Mouse (Mus musculus) thymus, postnatal 14 days (tissue): Measurements from ENCODE around the gene Coq8b.

Source experiments
- DNase-seq: peaks from one replicate; pipeline ENCODE4 v3.0.0; 2021

The Coq8b gene

DNA sequence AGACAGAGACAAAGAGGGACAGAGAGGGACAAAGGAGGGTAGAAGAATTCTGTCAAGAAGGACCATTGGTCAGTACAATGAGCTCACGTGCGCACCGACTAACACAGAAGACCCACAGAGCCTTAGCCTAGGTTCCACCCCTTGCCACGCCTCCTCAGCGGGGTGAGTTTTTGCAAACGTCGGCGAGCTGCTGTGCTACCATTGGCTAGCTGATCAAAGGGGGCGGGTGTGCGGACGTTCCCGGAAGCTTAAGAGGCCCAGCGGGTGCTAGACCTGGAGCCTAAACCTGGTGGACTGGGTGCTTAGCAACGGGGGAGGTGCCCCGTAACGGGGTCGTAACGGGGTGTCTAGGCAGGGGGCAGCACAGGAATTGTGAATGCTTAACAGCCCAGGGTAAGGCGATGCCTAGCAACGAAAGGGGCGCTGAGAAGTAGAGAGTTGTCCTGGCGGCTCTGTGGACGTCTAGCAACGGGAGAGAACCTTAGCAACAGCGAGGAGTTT lies at the start of gene Coq8b:
Gene Coq8b, plus strand, starts transcription at position 243 of the 501 bp plus-strand sequence.
- peak; percentile 95 for DNase-seq

DNA sequence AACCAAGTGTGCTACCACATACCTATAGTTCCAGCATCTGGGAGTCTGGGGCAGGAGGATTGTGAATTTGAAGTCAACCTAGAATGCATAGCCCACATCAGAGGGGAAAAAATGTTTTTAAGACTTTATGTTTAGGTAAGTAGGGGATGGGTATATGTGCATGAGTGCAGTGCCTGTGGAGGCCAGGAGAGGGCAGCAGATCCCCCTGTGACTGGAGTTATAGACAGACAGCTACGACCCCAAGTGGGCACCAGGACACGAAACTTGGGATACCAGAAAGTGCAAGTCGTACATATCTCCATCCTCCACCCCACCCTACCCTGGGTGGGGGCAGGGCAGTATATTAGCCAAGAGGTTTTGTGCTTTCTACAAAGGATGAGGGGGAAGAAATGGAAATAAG lies 47.9 kb upstream of the Coq8b start:
- peak; percentile 62 for DNase-seq

DNA sequence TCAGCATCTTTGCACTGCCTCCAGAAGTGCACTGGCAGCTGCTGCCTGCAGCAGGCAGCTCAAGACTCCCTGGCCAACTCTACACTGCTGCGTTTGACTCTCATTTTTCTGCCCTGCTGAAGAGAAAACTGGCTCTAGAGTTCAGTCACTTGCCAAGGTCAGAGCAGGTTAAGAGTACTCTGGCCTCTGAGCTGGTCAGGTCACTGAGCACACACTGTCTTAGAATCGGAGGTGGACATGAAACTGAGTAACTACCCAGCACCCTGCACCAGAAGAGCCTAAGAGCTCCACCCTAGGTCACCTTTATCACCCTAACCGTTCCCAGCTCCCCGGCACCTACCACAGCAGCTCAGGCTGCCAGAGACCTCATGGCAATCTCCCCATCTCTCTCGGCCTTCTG lies 46.8 kb upstream of the Coq8b start:
- DNase-seq = no peak

DNA sequence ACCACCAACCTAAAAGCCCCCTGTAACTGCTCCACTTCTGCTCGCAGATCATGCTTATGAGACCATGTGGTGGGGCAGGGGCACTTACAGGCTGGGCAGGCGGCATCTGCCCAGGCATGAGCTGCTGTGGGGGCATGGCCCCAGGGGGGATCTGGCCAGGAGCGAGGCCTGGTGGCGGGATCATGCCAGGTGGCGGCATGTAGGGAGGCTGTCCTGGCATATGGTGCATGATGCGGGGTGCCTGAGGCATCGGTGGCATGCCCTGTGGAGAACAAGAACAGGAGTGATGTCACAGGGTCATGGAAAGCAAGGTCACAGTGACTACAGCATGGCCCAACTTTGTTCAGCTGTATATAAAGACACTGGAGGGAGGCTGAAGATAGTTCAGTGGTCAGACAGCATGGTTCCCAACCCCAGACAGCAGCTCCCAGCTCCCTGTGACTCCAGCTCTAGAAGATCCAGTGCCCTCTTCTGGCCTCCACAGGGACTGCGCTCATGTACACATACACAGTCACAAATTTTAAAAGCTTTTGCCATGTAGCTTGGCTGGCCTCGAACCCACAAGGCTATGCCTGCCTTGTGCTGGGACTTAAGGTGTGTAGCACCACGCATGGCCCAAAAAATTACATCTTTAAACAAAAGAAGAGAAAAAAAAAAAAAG lies 43.4 kb upstream of the Coq8b start:
- no peak for DNase-seq

DNA sequence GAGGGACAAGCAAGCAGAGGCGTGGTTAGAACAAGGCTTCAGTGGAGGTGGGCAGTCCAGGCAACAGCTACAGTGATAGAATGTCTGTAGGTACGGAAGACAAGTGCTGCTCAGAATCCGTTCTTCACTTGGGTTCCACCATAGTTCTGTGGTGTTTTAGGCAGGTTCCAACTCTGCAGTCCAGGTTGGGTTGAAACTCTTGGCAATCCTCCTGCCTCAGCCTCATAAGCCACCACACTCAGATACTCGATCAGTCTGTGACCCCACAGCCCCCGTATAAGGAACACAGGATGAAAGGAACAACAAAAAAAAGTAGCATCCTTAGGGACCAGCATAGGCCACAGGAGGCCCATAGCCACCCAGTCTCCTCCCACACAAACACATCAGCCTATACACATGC lies 40.4 kb upstream of the Coq8b start:
- no peak for DNase-seq

DNA sequence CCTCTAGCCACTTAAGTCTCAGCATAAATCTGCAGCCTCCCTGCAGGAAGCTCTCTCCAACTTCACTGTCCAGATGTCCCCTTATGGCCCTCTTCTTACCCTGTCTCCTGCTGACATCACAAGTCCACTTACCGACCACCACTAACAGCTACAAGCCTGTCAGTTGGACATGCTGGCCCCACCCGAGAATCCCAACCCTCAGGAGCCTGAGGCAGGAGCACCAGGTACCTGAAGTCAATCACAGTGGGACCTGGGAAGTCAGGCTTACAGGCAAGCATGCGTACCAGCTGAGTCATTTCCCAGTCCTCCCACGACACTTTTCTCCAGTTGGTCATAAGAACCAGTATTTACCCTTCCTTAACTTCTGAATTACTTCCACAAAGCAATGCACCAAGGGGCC lies 39.1 kb upstream of the Coq8b start:
- DNase-seq = no peak

DNA sequence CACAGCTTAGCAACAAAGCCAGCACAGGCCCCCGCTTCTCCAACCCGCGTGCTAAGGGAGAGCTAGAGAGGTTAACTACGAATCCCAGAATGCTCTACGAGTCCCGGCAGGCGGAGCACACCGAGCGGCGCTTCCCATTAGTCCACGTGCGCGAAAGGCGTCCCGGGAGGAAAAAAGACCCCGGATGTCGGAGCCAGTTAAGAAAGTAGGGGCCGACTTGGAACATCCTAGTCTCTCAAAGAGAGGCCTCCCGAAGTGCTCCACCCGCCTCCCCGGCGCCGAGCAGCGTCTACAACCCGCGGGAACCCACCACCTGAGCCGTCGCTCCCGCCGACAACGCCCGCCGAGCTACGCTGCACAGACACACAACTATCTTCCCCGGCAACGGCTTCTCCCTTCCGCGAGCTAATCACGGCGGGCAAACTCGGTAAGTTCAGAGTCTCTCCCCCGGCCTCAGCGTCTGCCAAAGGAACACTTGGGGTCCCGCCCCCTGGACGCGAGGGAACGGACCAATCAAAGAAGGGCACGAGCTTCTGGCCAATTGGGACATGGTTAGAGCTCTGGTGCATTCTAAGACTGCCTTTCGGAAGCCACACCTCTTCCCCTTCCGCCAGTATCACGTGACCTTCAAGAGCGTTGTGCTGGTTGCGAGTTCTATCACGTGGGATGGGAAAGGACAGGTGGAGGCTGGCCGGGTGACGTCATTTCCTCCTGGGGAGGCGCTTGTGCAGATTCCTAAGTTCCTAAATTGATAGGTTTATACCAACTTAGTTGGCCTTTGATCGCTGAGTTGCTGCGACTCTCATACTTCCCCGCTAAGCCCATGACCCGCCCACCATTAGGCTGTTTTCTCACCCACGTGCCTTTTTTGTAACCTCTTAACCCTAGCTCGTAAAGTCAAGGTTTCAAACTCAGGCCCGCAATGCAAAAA lies 36.9 kb upstream of the Coq8b start, which contains the start of the genes BC024978 and Snrpa:
Gene BC024978, plus strand, starts transcription at position 101 of the 931 bp plus-strand sequence.
Gene Snrpa, minus strand, starts transcription at position 591 of the 931 bp plus-strand sequence.
- DNase-seq = peak; percentile 95

DNA sequence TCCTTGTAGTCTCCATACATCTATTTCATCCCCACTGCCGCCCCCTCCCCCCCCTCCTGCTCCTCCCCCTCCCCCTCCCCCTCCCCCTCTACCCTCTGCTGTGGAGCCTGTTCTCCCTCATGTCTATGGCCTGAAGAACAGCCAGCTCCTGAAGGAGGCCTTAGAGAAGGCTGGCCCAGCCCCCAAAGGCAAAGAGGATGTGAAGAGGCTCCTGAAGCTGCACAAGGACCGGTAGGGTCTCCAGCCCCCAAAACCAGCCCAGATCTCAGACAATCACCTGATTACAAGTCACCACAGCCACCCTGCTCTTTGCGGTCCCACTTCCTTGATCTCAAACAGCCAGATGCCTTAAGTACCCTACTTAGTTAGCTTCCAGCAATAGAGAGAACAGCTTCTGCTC lies 35.7 kb upstream of the Coq8b start:
- DNase-seq = no peak

DNA sequence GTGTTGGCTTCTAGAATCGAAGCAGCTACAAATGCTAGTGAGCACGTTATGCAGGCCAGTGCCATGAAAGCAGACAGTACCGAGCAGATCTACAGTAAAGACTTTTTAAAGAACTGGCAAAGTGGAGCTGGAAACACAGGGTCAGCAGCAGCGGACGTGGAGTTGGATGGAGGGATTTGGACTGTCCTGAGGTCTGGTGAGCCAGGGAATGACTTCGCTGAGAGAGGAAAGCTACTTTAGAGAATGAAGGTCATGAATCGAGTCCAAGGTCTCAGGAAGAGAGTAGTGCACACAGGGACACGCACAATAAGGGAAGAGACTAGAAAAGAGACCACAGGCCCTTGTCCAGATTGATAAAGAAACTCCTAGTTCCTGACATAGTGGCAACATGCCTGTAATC lies 35.2 kb upstream of the Coq8b start:
- no peak for DNase-seq

DNA sequence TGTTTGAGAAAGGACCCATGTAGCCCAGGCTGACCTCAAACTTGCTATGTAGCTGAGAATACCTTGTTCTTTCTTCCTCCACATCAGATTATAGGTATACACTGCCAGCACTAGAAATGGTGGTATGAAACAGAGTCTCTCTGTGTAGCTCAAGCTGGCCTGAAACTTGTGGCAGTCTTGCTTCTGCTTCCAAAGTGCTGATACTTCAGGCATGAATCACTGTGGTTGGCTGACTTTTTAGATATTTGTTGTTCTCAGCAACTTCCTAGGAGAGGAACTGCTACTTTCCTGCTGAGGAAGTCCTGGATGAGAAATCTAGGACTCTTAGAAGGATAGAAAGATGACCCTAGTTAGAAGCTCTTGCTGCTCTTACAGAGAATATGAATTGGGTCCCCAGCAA lies 34.5 kb upstream of the Coq8b start:
- no peak for DNase-seq

DNA sequence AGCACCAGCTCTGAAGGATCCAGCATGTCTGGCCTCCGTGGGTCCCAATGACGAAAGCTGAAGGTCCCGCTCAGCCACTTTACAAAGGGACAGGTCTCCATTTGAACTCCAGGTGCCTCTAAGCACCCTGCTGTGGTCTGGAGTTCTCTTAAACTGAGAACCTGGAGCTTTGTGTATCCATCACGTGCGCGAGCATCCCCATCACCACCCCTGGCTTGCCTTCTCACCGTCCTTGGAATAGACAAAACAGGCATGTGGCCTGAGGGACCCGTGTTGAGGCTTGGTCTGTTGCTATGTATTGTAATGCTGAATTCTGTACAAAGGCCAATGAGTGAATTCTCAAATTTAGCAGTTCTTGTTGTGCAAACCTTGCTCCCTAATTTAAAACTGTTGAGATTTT lies 34.0 kb upstream of the Coq8b start:
- DNase-seq = no peak

DNA sequence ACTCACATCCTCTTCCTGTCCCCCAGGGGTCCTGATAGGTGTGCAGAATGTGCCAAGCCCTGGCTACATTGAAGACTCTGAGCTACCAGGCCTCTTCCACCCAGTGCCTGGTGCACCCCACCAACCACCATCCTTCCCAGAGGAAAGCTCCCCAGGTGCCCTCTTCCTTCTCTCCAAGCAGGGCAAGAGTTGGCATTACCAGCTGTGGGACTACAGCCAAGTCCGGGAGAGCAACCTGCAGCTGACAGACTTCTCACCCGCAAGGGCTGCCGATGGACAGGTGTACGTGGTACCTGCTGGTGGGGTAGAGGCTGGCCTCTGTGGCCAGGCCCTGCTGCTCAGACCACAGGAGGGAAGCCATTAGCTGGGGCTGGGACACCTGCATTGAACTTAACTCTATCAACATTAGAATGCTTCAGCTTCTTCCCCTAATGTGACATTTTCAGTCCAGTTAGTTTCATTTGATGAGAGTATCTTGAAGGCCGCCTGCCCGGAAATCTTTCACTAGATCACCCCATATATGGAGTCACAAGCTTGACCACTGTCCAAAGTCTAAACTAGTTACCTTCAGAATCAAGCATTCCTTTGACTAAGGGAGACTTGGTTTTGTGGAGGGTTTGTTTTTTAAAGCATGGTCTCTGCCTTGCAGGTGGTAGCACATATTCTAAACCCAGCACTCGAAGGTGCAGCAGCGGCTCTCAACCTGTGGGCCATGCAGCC lies 28.9 kb upstream of the Coq8b start:
- DNase-seq = peak; percentile 4

DNA sequence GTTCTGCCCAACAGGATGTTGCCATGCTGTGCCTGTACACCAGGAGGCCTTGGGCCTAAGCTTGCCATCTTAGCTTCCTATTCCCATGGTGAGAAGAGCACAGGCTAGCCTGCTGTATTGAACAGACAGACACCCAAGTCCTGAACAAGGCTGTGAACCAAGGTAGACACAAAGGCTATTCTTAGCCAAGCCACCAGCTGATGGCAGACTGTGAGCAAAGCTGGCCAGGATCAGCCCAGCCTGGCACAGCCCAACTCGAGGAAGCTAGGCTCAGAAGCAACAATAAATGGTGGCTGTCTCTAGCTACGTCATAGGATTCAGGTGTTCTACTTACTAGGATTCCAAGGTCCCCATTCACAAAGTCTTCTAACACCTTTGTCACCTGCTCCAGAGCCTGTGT lies 20.2 kb upstream of the Coq8b start:
- no peak for DNase-seq

DNA sequence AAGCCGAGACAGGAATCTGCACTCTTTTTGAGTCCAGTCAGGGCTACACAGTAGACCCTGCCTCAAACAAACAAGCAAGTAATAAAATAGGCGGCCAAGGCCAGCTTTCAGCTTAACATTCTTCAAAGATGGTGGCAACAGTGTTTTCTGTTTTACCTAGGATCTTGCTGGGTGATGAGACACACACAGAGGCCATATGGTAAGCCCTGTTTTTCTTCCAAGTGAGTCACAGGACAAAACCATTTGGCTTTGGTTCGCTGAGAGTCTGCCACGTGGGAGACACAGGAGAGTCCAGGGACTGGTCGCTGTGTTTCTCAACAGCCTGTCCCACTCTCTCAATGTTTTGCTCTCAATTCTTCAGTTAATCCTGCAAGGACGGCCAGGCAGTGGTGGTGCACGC lies 14.2 kb upstream of the Coq8b start:
- DNase-seq = no peak

DNA sequence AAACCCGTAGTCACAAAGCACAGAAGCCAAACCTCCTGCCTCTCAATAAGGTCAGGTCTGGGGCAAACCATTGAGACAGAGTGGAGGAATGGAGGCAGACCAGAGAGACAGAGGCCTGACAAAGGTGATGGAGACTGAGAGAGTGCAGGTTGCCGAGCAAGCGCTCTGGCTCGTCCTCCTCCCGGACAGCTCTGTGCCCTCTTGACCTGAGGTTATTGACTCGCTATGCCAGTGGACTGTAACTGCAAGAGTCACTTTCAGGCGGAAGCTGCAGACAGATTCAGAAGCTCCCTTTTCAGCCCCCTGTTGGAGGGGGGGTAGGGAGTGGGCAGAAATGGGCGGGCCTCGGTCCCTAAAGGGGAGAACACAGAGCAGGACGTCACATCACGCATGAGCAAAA lies 12.9 kb upstream of the Coq8b start:
- DNase-seq = no peak

DNA sequence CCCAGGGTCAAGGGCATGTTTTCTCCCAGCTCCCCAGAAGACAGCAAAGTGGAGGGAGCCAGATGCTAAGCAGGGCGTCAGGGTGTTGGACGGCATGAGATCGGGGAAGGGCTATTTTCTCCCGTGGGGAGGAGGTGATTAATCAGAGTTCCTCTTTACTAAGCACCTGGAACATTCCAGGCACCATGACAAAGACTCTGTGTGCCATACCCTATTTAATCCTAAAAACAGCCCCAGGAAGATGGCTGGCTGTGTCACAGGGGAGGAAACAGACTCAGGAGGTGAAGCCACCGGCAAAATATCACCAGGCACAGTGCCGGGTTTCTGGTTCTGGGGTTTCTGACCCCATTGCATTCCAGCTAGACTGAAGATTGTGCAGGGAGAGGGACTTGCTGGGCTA lies 10.9 kb upstream of the Coq8b start:
- DNase-seq = no peak

DNA sequence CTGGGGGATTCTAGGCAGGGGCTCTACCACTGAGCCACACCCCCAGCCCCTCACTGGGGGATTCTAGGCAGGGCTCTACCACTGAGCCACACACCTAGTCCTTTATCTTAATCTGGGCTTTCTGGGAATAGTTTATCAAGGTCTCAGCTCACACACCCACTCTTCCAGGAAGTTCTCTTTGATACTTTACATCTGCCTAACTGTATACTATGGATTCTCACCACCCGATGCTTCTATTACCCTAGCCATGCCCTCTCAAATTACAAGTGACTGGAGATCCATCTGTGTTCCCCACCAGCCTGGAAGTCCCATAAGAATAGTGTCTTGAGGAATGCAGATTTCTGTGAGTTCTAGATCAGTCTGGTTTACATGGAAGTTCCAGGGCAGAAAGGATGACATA lies 10.3 kb upstream of the Coq8b start:
- no peak for DNase-seq

DNA sequence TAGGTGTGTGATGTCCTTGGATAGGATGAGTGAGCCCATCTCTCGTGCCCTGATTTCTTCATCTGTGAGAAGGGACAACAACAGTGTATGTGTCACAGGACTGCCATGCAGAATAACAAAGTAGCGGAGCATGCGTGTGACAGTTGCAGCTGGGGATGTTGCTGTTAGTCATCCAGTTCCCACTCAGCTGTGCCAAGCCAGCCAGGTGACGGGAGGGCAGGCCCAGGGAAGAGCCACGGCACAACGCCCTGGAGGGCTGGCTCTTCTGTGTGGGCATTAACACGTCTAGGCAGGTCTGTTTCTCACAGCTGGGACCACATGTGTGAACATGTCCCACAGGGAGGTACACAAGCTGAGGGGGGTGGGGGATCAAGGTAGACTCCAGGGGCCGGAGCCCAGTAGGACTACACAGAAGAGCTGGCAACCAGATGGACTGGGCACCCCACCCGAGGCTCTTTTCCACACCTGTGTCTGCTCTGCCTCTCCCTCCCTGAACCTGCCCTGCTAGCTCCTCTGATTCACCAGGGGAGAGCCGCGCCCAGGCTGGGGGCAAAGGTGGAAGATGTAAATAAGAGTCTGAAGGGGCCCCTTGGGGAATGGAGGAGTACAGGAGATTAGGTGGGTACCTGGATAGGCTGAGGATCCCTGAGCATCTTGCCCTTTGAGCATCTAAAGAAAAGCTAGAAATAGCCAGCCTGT lies 7.8 kb upstream of the Coq8b start:
- no peak for DNase-seq

DNA sequence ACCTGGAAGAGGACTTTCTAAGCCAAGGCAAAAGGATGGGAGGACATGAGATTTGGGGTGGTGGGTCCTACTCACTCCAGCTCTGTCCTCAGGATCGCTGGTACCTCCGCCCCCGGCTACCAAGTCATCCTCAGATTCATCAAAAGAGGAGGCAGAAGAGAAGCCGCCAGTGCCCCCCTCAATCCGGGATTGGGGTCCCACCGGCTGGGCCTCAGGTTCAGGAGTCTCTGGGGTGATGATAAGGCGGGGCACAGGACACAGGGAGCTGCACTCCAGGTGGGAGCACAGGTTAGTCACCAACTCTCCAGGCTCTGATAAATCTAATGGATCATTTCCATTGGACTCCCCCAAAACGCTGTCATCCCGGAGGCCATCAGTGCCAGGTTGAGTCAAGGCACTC lies 5.5 kb upstream of the Coq8b start:
- DNase-seq = no peak

DNA sequence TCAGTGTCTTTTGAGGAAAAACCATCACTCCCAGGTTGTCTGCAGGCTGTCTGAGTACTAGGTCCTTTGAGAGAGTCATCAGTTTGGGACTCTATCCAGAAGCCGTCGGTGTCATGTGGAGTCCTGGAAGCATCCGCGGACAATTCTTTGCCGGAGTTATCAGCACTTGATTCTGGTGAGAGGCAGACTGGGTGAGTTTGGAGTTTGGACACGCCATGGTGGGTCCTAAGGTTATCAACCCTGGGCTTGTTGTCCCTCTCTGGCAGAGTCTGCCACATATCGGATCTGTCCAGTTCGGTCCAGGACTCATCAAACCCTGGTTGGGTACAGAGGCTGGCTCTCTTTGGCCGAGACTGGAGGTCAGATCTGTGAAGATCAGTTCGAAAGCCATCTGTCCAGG lies 5.1 kb upstream of the Coq8b start:
- no peak for DNase-seq

DNA sequence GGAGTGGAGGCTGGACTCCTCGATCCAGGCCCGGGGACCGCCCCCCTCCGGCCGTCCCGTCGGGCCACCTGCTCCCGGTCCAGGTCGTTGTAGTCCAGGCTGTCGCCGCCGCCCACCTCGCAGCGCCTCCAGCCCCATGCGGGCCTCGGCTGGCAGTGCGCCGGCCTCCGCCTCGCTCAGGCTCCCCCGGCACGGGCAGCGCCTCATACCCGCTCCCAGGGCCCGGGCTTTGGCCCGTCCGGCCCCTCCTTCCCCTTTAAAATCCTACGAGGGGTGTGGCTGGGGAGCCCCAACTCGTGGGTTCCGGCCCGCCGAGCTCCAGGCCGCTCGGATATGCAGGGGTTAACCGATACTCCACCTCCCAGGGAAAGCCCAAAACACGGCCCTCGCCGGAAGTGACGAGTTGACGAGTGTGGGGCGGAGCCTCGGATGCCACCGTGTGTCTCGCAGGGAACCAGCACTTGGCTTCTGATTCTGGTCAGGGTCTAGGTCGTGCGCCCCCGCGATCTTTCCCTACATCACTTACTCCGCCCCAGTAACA lies 4.5 kb upstream of the Coq8b start, which contains the start of gene Itpkc:
Gene Itpkc, minus strand, starts transcription at position 381 of the 541 bp plus-strand sequence.
- DNase-seq = peak; percentile 92

DNA sequence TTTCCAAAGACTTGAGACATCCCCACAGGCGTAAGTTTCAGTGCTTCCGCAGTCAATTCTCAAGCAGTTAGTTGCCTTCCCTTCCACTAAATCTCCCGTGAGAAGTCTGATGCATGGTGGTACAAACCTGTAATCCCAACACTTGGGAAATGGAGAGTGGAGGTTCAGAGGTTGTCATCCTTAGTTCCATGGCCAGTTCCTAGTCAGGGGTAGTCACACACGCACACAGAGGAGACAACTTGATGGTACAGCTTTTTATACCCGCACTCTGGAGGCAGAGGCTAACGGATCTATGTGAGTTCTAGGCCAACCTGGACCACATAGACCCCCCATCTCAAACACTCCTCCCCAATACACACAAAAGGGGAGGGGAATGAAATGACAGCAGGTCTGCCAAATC lies 4.0 kb upstream of the Coq8b start:
- DNase-seq = no peak
